ENCODE assay signal across 34 mouse cellular contexts in genomic region chr5:91959096-91959495, GRCm38 (mm10). TPM values are rescaled to one million over a fixed set of nuclear protein-coding genes. Genes with fewer than 3 reads are reported as not detected.
DNase-seq lines count a peak whose midpoint lies in the region; ATAC-seq lines count a peak whose summit lies in the region.
"Had no signal": no experiment of that assay in that cellular context is flagged by ENCODE, and none has a peak within 500 bp of the region (broad histone marks: within the 10 kb centered on the region; RNA-seq: fewer than 3 reads in every experiment).

No protein-coding gene starts in this region.

- peak overlapping the region; percentile 4 for H3K4me3 ChIP-seq in megakaryocyte, embryonic 14.5 days (replicated peaks)
- no peak overlapping the region for H3K4me3 ChIP-seq in liver, embryonic 13.5 days (replicated peaks)
- no peak overlapping the region for H3K4me3 ChIP-seq in hindbrain, embryonic 16.5 days (ENCODE audit: low read length)
- H3K4me3 ChIP-seq: embryonic facial prominence, embryonic 13.5 days; forebrain, embryonic 12.5 days; heart, embryonic 10.5 days; heart, embryonic 15.5 days; intestine, embryonic 15.5 days; midbrain, embryonic 15.5 days had no signal

- peak overlapping the region; percentile 44 for H3K27ac ChIP-seq in liver, embryonic 13.5 days
- no peak overlapping the region for H3K27ac ChIP-seq in hindbrain, embryonic 16.5 days (ENCODE audit: low read depth, low read length)
- H3K27ac ChIP-seq: embryonic facial prominence, embryonic 13.5 days; forebrain, embryonic 12.5 days; heart, embryonic 10.5 days; heart, embryonic 15.5 days; hindbrain, postnatal 0 days; intestine, embryonic 15.5 days; midbrain, embryonic 15.5 days had no signal

- H3K9ac ChIP-seq in liver, embryonic 13.5 days, result peak overlapping the region; percentile 15; the same call in 1 of the 2 replicates
- no peak overlapping the region for H3K9ac ChIP-seq in hindbrain, embryonic 16.5 days (ENCODE audit: low read depth, low read length)
- H3K9ac ChIP-seq: embryonic facial prominence, embryonic 13.5 days; forebrain, embryonic 12.5 days; heart, embryonic 15.5 days; intestine, embryonic 15.5 days; midbrain, embryonic 15.5 days had no signal

- H3K27me3 ChIP-seq in megakaryocyte, embryonic 14.5 days (replicated peaks), result no peaks in the 10 kb centered on the region
- H3K27me3 ChIP-seq in liver, embryonic 13.5 days, result no peaks in the 10 kb centered on the region
- H3K27me3 ChIP-seq in hindbrain, embryonic 16.5 days (replicated peaks; ENCODE audit: control insufficient read depth, insufficient read depth, low read length), result no peaks in the 10 kb centered on the region
- H3K27me3 ChIP-seq: embryonic facial prominence, embryonic 13.5 days; forebrain, embryonic 12.5 days; heart, embryonic 15.5 days; intestine, embryonic 15.5 days; midbrain, embryonic 15.5 days had no signal

- peak overlapping the region; percentile 37 for H3K4me2 ChIP-seq in liver, embryonic 13.5 days
- H3K4me2 ChIP-seq in hindbrain, embryonic 16.5 days (ENCODE audit: low read length), result no peak overlapping the region
- H3K4me2 ChIP-seq: embryonic facial prominence, embryonic 13.5 days; forebrain, embryonic 12.5 days; heart, embryonic 15.5 days; intestine, embryonic 15.5 days; midbrain, embryonic 15.5 days had no signal

- DNase-seq in layer of hippocampus, adult 11-12 months (ENCODE audit: low spot score), result peak; percentile 57
- DNase-seq in layer of hippocampus, postnatal 10 days (ENCODE audit: low spot score in 2 of 2), result no peak
- DNase-seq in liver, embryonic 13.5 days, result no peak
- DNase-seq in naive thymus-derived CD4-positive, alpha-beta T cell, adult 2 months (ENCODE audit: low read depth), result peak; percentile 8
- DNase-seq in urinary bladder, postnatal 10 days (ENCODE audit: low spot score), result no peak
- DNase-seq: adrenal gland, adult 2 months; cerebellum, adult 11-12 months; gastrocnemius, postnatal 25 days; kidney, adult 2 months; kidney, postnatal 36 days; lung, postnatal 36 days; right cerebral cortex, postnatal 25 days; thymus, postnatal 14 days had no signal

- H3K36me3 ChIP-seq in megakaryocyte, embryonic 14.5 days (replicated peaks; ENCODE audit: low read length), result peaks cover 55% of the 10 kb centered on the region
- H3K36me3 ChIP-seq in liver, embryonic 13.5 days, result peaks cover 39% of the 10 kb centered on the region
- H3K36me3 ChIP-seq in hindbrain, embryonic 16.5 days (ENCODE audit: control insufficient read depth, insufficient read depth, low read length), result peaks cover 7% of the 10 kb centered on the region

- 35% methylated on average over 1 of the region's 1 CpGs for WGBS in liver, embryonic 13.5 days (ENCODE audit: insufficient replicate concordance)
- WGBS in hindbrain, embryonic 16.5 days, result 63% methylated on average over 1 of the region's 1 CpGs

- H3K9me3 ChIP-seq in megakaryocyte, embryonic 14.5 days, result no peaks in the 10 kb centered on the region
- no peaks in the 10 kb centered on the region for H3K9me3 ChIP-seq in liver, embryonic 13.5 days (replicated peaks)
- no peaks in the 10 kb centered on the region for H3K9me3 ChIP-seq in hindbrain, embryonic 16.5 days (ENCODE audit: control insufficient read depth, low read length)
- H3K9me3 ChIP-seq: embryonic facial prominence, embryonic 13.5 days; forebrain, embryonic 12.5 days; heart, embryonic 10.5 days; heart, embryonic 15.5 days; intestine, embryonic 15.5 days; midbrain, embryonic 15.5 days had no signal

- ATAC-seq in megakaryocyte, adult 5-6 weeks (ENCODE audit: poor library complexity, severe bottlenecking), result no peak
- ATAC-seq in liver, embryonic 13.5 days (ENCODE audit: low read depth), result no peak
- no peak for ATAC-seq in hindbrain, embryonic 16.5 days
- ATAC-seq: activated CD4-positive, CD25-positive, alpha-beta regulatory T cell, adult 4 months; hindbrain, postnatal 0 days; intestine, embryonic 15.5 days; midbrain, embryonic 15.5 days had no signal

- peaks cover 53% of the 10 kb centered on the region for H3K4me1 ChIP-seq in megakaryocyte, embryonic 14.5 days
- peaks cover 52% of the 10 kb centered on the region for H3K4me1 ChIP-seq in liver, embryonic 13.5 days (replicated peaks)
- H3K4me1 ChIP-seq in hindbrain, embryonic 16.5 days (ENCODE audit: control insufficient read depth, insufficient read depth, low read depth, low read length), result peaks cover 22% of the 10 kb centered on the region

RNA-seq across cellular contexts. Expression of gene Rchy1, which starts 3.8 kb away (rescaled TPM):
- total RNA-seq in layer of hippocampus, postnatal 10 days (2021), result 10 to 100 TPM; 48.0 to 53.2 TPM
- polyA plus RNA-seq in megakaryocyte, embryonic 14.5 days (2012; ENCODE audit: insufficient read depth, low replicate concordance), result 7.7 TPM in 1 of 2 replicates, not detected in the other
- 117 and 137 TPM in 2 replicates for total RNA-seq in megakaryocyte, adult 5-6 weeks (2015)
- total RNA-seq in megakaryocyte, adult 5-6 weeks (2017), result 80.1 and 92.6 TPM in 2 replicates
- 36.9 and 39.0 TPM in 2 replicates for polyA plus RNA-seq in liver, embryonic 13.5 days (2015; fragmentation: Nextera tagmentation; extraction: Ambion mirVana)
- 77.9 and 78.5 TPM in 2 replicates for polyA plus RNA-seq in hindbrain, embryonic 16.5 days (2015; fragmentation: Nextera tagmentation; extraction: Ambion mirVana)

RNA-seq across cellular contexts. Expression of gene Odaph, which starts 28.2 kb away (rescaled TPM):
- under 1 TPM in 1 of 2 experiments, not detected in 1; 0.22 TPM for total RNA-seq in layer of hippocampus, postnatal 10 days (2021)
- polyA plus RNA-seq in megakaryocyte, embryonic 14.5 days (2012; ENCODE audit: insufficient read depth, low replicate concordance), result 0.12 TPM in 1 of 2 replicates, not detected in the other
- total RNA-seq in megakaryocyte, adult 5-6 weeks (2015), result not detected in 2 replicates
- total RNA-seq in megakaryocyte, adult 5-6 weeks (2017), result not detected in 2 replicates
- not detected in 2 replicates for polyA plus RNA-seq in liver, embryonic 13.5 days (2015; fragmentation: Nextera tagmentation; extraction: Ambion mirVana)
- 0.43 and 0.65 TPM in 2 replicates for polyA plus RNA-seq in hindbrain, embryonic 16.5 days (2015; fragmentation: Nextera tagmentation; extraction: Ambion mirVana)
- total RNA-seq: adrenal gland, adult 2 months; common myeloid progenitor, adult 5-6 weeks; gastrocnemius, postnatal 25 days; heart, postnatal 25 days; hindbrain, postnatal 0 days; layer of hippocampus, postnatal 36 days; liver, adult 2 months; neutrophil, adult 5-6 weeks had no signal
- polyA plus RNA-seq: activated CD4-positive, CD25-positive, alpha-beta regulatory T cell, adult 4 months; adrenal gland, adult 2 months; embryonic facial prominence, embryonic 13.5 days; forebrain, embryonic 12.5 days; heart, embryonic 10.5 days; heart, embryonic 15.5 days; hindbrain, embryonic 11.5 days; intestine, embryonic 15.5 days; kidney, embryonic 16.5 days; limb, embryonic 11.5 days; liver, adult 2 months; lung, embryonic 16.5 days; midbrain, embryonic 15.5 days; neural tube, embryonic 11.5 days had no signal

Comparison
In these comparisons a context has a peak if more than half of its experiments do, and no peak if none do; other contexts are left out.
1. DNase-seq: peak in layer of hippocampus, adult 11-12 months (single experiment) and naive thymus-derived CD4-positive, alpha-beta T cell, adult 2 months (single experiment); none in layer of hippocampus, postnatal 10 days (0 of 2), liver, embryonic 13.5 days (single experiment) and urinary bladder, postnatal 10 days (single experiment).